Mouse (Mus musculus): Measurements from ENCODE around the gene Ube2o.

Ube2o gene

DNA sequence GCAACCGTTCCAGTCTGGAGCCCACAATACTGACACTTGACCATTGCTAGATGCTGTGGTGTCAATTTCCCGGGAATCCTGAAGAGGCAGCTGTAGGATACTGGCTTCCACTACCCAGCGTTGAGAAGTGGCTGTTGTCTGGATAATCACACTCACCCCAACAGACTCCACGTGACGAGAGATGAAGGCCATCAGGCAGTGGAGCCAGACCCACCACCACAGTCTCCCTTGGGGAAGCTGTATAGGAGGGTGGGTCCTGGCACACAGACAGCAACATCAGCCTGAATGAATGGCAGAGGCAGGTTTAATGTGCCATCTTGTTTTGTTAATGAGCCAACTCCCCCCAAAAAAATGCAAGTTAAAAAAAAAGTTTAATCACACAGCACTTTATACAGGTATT lies 43.9 kb downstream of the Ube2o start:
- DNase-seq: no peak

DNA sequence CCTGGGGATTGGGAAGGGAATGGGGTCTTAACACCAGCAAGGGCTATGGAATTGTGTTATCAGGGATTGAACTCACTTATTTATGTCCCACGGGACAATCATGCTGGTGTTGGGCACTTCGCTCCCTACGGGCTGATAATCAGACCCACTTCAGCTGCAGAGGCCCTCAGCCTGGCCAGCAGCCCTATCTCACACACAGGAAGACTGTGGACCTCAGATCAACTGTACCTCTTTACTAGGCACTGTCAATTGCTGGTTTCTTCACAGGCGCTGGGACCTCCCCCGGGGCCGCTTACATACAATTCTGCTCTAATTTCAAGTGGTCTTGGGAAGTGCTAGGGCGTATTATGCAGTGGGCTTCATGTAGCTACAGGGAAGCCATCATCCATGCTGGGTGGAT lies 44.6 kb downstream of the Ube2o start:
- DNase-seq: no peak

DNA sequence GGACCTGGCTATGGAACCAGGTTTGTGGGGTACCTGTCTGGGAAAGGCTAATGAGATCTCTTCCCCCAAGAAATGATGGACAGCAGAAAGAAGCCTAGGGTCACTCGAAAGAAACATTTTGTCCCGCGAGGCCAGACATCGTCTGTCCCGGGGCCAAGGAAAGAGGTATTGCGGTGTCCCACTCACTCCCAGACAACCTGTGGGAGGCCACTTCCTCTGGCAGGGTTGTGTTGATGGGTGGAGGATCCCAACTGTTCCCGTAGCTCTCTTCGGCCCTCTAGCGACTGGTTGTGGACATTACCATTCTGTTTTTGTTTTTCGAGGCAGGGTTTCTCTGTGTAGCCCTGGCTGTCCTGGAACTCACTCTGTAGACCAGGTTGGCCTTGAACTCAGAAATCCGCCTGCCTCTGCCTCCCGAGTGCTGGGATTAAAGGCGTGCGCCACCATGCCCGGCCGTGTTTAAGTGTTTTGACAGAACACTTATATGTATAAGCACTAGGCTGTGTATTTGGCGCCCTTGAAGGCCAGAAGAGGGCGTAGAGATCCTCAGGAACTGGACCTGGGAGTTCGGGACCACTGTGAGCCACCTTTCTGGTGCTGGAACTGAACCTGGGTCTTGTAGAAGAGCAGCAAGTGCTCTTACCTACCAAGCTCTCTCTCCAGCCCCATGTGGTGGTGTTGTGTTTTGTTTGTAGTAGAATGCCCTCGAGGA lies 46.9 kb downstream of the Ube2o start:
- peak; percentile 83 for DNase-seq

DNA sequence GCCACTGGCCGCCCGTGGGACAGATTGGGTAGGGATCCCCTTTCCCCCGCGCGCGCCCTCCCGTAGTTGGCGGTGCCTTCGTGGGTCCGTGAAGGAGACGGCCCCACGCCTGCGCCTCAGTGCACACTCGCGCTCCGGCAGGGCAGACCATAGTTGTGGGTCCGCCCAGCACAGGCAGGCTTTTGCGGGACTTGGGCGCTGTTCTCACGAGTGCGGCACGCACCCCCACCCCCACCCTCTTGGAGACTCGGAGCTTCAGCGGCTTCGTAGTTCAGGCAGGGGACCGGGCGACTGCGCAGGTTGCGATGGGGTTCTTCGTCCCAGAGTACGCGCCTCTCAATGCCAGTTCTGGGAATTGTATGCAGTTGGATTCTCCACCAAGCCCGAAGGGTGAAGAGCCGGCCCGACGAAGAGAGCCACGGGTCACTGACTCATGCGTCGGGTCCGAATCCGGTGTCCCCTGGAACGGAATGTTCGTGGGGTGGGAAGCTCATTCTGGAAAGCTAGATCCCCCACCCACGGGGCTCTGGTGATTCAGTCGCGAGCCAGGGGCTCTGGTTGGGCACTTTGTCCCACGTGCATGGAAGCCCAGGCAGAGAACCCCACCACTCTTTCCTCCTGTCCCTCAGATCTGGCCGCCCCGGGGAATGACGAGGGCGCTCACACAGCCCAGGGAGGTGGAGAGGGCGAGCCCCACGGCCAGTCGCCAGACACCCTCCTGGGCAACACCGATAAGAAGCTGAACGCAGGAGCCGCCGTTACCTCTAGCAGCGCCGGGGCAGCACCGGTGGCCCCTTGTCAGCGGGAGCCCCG lies 47.7 kb downstream of the Ube2o start:
- DNase-seq: peak; percentile 50

DNA sequence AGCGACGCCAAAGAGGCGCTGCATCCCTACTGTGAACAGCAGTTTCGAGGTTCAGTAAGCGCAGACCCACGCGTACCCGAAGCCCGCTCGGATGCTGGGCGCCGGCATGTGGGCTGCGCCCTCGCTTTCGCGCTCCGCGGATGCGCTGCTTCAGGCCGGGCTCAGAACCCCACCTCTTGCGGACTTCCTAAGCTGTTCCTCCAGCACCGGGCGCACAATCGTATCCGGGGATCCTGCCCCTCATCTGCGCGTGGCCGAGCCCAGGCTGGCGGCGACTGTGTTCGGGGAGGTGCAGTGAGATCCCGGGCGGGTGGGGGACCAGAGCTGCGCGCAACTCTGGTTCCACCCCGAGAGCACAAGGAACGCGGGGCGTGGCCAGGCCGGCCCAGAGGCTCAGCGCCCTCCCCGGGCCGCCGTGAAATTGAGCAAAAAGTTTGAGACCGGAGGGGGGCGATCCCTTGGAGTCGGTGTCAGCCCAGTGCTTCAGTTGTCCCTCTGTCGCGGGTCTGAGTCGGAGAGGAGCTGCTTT lies 48.4 kb downstream of the Ube2o start:
- DNase-seq: peak; percentile 88

DNA sequence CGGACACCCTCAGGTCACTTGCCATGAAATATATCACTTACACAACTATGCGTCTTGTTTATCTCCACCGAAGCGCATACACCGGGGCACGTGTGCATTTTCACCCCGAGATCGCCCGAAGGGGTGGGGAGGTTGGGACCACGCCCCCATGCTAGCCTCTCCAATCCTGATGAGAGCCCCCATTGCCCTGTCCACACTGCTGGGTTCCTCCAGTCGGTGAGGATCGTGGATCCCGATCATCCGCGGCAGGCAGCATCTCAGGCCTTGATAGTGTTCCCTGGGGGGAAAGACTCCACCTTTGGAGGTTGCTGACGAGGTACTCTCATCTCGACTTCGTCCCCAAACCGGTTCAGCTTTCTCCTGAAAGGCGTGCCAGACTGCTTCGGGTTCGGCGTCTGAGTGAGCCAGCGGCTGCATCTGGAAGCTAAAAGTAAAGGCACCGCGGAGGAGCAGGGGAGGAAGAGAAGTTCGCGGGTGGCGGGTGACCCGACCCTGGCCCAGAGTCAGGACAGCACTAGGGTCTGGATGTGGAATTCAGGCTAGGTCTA lies 48.9 kb downstream of the Ube2o start:
- peak; percentile 33 for DNase-seq

DNA sequence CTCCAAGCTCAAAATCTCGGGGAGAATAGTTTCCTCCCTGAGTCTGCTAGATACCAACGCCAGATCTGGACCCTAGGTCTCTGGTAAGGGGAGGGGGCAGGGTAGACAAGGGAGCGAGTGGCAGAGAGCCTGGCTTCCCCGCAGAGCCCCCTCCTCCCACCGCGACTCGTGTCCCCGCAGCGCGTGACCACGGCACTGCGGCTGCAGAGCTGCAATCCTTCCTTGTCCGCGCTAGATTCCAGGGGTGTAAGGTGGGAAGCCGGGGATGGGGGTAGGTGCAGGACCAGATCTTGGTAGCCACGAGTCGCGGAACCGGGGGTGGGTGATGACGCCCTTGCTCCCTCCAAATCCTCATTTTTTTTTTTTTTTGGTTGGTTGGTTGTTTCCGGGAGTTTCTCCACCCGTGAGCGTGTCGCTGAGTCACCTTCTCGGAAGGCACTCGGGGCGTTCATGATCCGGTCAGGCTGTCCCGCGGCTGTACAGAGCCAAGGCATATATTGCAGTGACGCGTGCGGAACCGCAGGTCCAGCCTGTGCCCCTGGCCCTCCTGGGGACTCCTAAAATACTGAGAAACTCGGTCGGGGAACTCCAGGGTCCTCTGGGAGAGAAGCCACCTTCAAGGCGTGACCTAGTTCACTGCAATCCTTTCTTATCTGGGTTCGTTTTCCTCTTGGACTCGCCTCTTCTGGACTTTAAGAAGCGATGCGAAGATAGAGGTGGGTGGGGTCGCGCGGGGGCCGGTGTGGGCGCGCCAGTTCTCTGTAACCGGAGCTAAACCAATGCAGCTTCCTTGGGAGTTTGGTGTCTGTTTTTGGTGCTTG lies 49.7 kb downstream of the Ube2o start:
- peak; percentile 27 for DNase-seq

DNA sequence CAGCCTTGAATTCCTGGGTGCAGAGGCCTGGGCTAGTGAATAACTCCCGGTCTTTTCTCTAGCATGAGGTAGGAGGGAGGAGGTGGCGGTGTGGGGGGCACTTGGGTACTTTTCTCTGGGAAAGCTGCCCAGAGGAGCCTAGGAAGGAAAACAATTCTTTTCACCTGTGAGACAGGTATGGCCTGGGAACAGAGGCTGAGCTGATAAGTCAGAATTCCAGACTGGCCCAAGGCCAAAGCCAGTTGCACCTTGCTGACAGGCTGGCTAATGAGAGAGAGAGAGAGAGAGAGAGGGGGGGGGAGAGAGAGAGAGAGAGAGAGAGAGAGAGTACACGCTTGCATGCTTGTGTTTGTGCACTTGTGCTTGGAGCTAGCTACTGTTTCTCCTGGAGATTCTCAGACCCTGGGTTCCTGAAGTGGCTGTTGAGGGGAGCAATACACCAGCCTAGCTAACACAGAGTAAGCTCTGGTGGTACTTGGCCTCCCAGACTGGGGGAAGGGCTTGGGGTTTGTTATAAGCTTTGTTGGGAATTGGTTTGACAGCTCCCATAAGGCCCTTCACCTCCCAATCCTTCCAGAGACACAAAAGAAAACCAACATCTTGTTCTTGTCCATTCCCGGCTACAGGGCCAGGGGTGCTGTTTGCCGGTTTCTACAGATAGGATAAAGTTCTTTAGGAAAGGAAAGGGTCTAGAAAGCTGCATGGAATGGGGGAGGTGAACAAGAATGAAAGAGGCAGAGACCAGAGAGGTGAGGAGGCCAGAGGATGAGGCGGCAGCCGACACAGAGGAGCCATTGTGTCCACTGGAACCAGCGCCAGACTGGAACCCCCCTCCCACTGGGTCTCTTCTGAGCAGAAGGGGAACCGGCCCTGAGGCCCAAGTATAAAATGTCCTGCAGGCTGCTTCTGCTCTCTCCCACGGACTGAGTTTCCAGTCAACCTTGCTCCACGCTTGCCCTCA lies 50.8 kb downstream of the Ube2o start, which contains the start of gene Sphk1:
Sphk1 (plus strand) TSS at position 739 of the 961 bp plus-strand sequence.
- peak; percentile 47 for DNase-seq

DNA sequence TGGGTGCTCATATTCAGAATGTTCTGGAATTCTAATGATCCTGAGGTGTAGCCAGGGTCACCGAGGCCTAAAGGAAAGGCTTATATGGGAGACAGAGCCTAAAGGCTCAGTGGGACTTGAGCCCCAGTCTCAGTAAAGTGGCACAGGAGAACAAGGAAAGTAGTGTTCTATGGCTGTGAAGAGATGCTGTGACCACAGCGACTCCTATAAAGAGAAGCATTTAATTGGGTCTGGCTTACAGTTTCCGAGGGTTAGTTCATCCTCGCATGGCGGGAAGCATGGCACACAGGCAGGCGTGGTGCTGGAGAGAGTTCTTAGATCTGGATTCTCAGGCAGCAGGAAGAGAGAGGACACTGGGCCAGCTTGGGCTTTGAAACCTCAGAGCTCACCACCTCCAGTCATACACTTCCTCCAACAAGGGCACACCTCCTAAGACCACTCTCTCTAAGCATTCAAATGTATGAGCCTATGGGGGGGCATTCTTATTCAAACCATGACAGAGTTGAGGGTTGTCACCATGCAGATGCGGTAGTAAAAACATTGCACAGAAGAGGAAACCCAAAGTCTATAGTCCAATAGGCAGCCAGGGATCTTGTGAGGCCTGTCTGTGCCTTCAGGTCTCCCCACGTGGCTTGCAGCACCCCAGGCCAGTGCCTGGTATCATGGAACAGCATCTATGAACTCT lies 52.5 kb downstream of the Ube2o start:
- no peak for DNase-seq

DNA sequence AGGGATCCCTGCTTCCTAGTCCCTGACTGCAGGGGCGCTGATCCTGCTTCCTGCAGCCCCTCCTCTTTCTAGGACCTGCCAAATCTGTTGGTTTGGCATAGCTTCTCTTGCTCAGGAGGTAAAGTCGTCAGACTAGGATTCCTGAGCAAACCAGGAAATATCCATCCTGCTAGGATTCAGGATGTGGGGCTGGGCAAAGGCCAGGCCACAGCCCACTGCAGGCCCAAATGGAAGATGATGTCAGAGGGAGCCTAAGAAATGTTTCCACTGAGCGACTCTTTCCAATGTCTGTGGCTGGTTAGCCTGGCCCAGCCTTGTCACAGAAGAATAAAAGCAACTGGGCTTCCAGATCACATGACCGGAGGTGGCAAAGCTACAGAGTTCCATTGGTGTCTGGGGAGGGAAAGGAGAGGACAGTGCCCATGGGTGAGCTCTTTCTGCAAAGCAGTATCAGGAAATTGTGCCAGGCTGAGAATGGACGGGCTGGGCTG lies 57.5 kb downstream of the Ube2o start:
- peak; percentile 64 for DNase-seq

DNA sequence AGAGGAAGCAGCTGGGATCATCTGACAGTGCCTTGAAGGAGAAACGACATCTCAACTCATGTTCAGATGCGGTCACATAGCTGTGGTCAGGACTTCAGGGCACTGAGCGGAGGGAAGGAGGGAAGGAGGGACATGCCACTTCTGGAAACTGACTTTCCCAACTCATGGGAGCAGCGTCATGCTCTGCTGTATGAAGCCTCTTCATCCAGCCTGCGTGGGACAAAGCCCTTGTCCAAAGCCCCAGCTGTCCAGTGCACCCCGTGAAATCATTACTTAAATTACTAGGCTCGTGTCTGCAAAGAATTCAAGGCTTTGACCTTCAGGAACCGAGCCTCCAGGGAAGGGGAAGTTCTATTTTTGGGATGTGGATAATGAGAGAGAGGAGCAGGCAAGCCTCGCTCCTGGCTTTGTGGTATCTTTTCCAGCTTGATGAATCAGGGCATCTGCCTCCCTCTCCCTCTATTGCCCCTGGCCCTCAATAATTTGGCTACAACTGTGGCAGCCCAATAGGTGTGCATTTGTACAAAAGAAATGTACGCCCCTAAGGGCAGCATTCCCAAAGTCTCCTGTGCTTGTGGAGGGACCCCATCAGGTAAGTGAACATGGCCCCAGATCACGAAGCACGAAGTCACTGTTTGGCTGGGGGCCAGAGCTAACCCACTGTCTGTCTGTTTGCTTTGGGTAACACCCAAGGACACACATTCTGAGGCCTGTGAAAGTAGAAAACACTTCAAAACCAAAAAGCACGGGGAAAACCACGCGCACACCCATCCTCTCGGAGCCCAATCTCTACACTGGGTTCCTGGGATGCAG lies 58.2 kb downstream of the Ube2o start:
- DNase-seq: peak; percentile 53

DNA sequence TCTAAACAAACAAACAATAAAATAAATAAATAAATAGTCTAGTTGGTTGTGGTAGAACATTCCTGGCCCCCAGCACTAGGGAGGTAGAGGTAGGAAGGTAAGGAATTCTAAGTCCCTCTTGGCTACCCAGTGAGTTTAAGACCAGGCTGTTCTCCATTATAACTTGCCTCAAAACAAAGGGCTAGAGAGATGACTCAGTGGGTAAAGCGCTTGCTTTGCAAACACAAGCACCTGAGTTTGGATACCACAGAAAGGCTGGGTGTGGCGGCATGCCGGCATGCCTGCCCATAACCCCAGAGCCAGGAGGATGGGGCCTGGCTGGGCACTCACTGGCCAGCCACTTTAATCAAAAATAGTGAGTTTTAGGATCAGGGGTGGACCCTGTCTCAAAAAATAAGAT lies 59.2 kb downstream of the Ube2o start:
- DNase-seq: no peak

DNA sequence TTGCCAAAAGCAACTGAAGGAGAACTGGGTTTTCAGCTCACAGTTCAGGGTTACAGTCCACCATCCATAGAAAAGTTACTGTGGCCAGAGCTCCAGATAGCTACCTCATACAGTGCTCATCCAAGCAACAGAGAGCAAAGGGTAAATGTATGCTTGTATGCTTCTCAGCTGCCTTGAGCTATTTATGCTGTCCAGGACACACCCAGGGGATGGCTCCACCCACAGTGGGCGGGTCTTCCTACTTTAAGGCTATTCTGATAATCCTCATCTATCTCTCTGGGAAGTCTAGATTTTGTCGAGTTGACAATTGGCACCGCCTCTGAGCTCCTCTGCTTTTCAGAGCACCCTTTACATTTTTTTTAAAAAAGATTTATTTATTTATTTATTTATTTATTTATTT lies 60.1 kb downstream of the Ube2o start:
- peak; percentile 37 for DNase-seq

DNA sequence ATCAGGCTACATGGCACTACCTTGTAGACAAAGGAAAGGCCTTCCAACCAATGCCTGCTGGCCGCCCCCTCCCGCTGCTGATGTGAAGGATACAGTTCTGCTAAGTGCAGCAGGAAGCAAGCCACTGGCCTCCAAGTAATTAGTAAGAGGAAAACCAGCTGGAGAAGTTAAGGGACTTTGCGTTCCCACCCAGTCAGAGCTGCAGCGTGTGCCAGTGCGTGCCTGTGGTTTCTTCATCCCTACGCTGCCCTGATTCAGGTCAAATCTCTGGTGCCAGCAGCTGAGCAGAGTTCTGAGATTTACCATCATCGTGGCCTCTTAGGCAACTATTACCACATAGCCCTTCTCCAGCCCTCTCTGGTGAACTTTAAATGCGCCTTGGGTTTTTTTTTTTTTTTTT lies 62.8 kb downstream of the Ube2o start:
- peak; percentile 63 for DNase-seq

DNA sequence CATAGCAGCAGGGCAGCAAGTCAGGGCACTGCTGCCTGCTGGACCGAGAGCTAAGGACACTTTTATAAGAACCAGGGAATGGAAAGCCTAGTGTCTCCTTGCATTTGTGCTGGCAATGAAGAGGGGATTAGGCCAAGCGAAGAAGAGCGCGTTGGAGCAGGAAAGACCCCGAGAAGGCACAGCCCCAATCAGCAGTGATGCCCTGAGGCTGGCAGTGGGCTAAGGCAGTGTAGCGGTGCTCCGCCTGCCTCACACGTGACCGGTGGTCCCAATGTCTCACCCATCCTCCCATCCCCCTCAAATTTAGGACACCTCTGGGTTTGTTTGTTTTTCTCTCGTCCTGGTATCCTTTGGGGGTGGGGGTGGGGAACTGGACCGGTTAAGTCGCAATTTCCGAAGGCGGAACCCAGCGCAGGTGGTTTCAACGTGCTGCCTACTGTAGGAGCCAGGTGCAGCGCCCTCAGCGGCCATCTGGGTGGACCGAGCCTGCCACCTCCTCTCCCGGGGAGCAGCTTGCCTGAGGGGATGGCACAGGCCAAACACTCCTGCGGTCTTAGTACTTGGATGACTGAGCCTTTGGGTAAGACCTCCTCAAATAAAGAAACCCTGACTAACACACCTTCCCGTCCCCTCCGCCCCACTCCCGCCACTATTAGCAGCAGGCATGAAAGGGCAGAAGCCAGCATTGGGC lies 65.8 kb downstream of the Ube2o start:
- DNase-seq: peak; percentile 41

DNA sequence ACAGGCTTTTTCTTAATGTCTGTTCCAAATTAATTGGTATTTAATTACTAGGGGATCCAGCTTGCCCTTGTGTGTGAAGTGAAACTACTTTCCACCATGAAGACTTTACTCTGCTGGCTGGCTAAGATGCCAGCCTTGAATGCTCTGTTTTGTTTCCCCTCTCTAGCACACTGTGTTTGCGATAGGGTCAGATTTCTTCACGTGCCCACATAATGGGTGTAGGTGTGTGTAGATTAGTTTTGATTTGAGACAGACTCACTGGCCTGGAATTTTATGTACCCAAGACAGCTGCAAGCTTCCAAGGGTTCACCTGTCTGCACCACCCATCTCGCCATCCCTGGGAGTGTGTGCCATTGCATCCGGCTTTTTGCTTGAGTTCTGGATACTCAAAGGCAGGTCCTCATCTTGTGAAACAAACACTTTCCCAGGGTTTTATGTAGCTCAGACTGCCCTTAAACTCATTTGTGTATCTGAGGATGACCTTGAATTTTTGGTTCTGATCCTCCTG lies 67.7 kb downstream of the Ube2o start:
- no peak for DNase-seq

DNA sequence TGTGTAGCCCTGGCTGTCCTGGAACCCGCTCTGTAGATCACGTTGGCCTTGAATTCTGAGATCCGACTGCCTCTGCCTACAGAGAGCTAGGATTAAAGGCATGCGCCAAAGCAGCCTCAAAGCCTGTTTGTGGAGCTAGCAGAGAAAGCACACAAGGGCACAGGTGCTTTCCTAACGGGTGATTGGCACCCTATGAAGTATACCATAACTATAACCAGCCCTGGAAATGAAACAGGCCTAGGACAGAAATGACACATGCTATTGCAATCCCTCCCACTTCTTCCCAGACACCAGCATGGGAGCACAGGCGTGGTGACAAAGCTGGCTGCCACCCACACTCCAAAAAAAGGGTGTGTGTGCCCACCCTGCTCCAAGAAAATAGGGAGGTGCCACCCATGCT lies 68.3 kb downstream of the Ube2o start:
- no peak for DNase-seq

DNA sequence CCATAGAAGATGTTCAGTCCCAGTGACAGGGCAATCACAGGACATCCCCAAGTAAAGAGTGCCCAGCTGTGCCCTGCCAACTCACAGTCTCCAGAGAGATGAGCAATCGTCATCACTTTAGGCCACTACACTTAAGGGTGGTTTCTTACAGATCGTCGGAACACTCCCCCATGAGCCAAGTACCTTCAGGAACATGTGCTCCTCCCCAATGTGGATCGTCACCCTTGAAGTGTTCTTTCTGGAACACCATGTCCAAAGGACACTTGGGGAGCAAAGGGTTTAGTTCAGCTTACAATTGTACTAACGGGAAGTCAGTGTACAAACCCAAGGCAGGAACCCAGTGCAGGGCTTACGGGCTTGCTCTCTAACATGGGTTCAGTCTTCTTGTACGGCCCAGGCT lies 69.1 kb downstream of the Ube2o start:
- no peak for DNase-seq

DNA sequence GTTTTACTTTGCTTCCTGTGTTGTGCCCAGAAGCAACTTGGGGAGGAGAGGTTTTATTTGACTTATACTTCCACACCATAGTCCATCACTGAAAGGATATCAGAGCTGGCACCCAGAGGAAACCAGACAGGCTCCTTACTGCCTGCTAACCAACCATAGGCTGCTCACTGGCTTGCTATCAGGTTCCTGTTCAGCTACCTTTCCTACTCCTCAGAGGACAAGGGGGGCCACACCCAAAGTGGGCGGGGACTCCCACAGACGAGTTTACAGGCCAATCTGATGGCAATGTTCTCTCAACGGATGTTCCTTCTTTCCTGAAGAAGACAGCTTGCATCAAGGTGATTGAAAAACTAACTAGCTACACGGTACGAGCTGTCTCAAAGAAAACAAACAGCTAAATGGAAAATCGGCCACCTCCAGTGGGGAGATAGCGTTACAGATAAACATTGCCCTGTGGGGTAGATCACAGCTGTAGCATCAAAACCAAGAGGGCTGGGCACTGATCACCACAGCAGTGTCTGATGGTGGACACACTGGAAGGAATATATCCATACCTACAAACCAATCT lies 69.9 kb downstream of the Ube2o start:
- no peak for DNase-seq

Data from kidney, postnatal 14 days (tissue).